In genomic region chr10:128290594-128290993, GRCm38 (mm10) we compare ENCODE assay signal across 10 mouse cellular contexts. TPM values are rescaled to one million over a fixed set of nuclear protein-coding genes. Genes with fewer than 3 reads are reported as not detected.
A peak's percentile ranks its signal among the peaks of the same experiment; 100 is the strongest.
DNase-seq lines count a peak whose midpoint lies in the region.
"Not testable (repeated sequence)": the region's sequence is repeated elsewhere in the genome, so short reads cannot be mapped to it uniquely, and the experiment has no call there.
"Had no signal": no experiment of that assay in that cellular context is flagged by ENCODE, and none has a peak within 500 bp of the region (broad histone marks: within the 10 kb centered on the region; RNA-seq: fewer than 3 reads in every experiment).

No protein-coding gene starts in this region.

- intact Hi-C loops in gastrocnemius, postnatal 14 days (cut with DNase I; ENCODE audit: low total_unique reads): not testable (repeated sequence)
- intact Hi-C loops in heart, postnatal 10 days (cut with DNase I): loop anchor here (10.0 kb wide), 1 partner anchor 176 kb away; no protein-coding TSS in a partner anchor

- peak; percentile 55 for DNase-seq in cerebellum, adult 11-12 months
- DNase-seq in fat pad, adult 2 months (ENCODE audit: extremely low read depth, low read depth, low spot score): peak; percentile 23
- peak; percentile 65 for DNase-seq in gastrocnemius, postnatal 14 days
- peak; percentile 49 to 74 for DNase-seq in heart, adult 18-20 months
- peak; percentile 53 to 65 for DNase-seq in heart, postnatal 10 days
- DNase-seq in heart, postnatal 4 days: peak; percentile 40
- peak; percentile 10 for DNase-seq in lung, postnatal 36 days

RNA-seq across cellular contexts. Expression of gene Il23a, which starts 8.0 kb away (rescaled TPM):
- not detected for total RNA-seq in gastrocnemius, postnatal 14 days (2021)
- not detected for total RNA-seq in heart, adult 18-20 months (2021)
- under 1 TPM; 0.50 to 0.87 TPM for total RNA-seq in heart, postnatal 10 days (2021)
- 1 to 10 TPM; 1.5 to 2.2 TPM for total RNA-seq in heart, postnatal 4 days (2021)
- total RNA-seq: adrenal gland, adult 2 months; adrenal gland, postnatal 36 days; gastrocnemius, postnatal 4 days had no signal

RNA-seq across cellular contexts. Expression of gene Pan2, which starts 12.5 kb away (rescaled TPM):
- 1 to 10 TPM; 7.4 to 8.2 TPM for total RNA-seq in gastrocnemius, postnatal 14 days (2021)
- total RNA-seq in heart, adult 18-20 months (2021): 1 to 10 TPM; 4.5 to 6.0 TPM
- 10 to 100 TPM; 16.5 to 17.5 TPM for total RNA-seq in heart, postnatal 10 days (2021)
- 10 to 100 TPM; 17.6 to 18.1 TPM for total RNA-seq in heart, postnatal 4 days (2021)

RNA-seq across cellular contexts. Expression of gene Stat2, which starts 20.2 kb away (rescaled TPM):
- total RNA-seq in gastrocnemius, postnatal 14 days (2021): 1 to 10 TPM; 3.6 to 4.5 TPM
- 10 to 100 TPM in 1 of 2 experiments, 1 to 10 TPM in 1; 8.3 to 11.3 TPM for total RNA-seq in heart, adult 18-20 months (2021)
- 10 to 100 TPM; 10.0 to 11.5 TPM for total RNA-seq in heart, postnatal 10 days (2021)
- 10 to 100 TPM in 1 of 2 experiments, 1 to 10 TPM in 1; 10.0 TPM for total RNA-seq in heart, postnatal 4 days (2021)

RNA-seq across cellular contexts. Expression of gene Apof, which starts 22.1 kb away (rescaled TPM):
- not detected for total RNA-seq in gastrocnemius, postnatal 14 days (2021)
- total RNA-seq in heart, adult 18-20 months (2021): not detected
- total RNA-seq in heart, postnatal 10 days (2021): not detected
- not detected for total RNA-seq in heart, postnatal 4 days (2021)

RNA-seq across cellular contexts. Expression of gene Cnpy2, which starts 31.7 kb away (rescaled TPM):
- total RNA-seq in gastrocnemius, postnatal 14 days (2021): 10 to 100 TPM; 47.2 to 55.8 TPM
- 10 to 100 TPM; 62.2 to 66.6 TPM for total RNA-seq in heart, adult 18-20 months (2021)
- total RNA-seq in heart, postnatal 10 days (2021): 10 to 100 TPM; 78.3 to 95.1 TPM
- total RNA-seq in heart, postnatal 4 days (2021): 100 to 1,000 TPM in 1 of 2 experiments, 10 to 100 TPM in 1; 92.1 to 100 TPM

Comparison
In these comparisons a context has a peak if more than half of its experiments do, and no peak if none do; other contexts are left out.
1. Peak in every context shown above with its lines: DNase-seq.
2. DNase-seq: peak in every context shown above with its lines; median percentile 65 in gastrocnemius, postnatal 14 days; 62 in heart, adult 18-20 months; 59 in heart, postnatal 10 days; 55 in cerebellum, adult 11-12 months; 40 in heart, postnatal 4 days; 23 in fat pad, adult 2 months; 10 in lung, postnatal 36 days.